Mouse (Mus musculus) lung, postnatal 25 days (tissue): ENCODE results near the gene Sncb.

Experiments used
- DNase-seq: peaks from one replicate; pipeline ENCODE4 v3.0.0; 2022; ENCODE audit warnings: low spot score

Sncb gene

GRCm38 (mm10) chr13:54748721-54749060 lies 17.7 kb downstream of the Sncb start:
- DNase-seq: no peak

- DNase-seq: no peak
These were observed 18.2 kb downstream of the Sncb start for GRCm38 (mm10) chr13:54748190-54748589.

DNA sequence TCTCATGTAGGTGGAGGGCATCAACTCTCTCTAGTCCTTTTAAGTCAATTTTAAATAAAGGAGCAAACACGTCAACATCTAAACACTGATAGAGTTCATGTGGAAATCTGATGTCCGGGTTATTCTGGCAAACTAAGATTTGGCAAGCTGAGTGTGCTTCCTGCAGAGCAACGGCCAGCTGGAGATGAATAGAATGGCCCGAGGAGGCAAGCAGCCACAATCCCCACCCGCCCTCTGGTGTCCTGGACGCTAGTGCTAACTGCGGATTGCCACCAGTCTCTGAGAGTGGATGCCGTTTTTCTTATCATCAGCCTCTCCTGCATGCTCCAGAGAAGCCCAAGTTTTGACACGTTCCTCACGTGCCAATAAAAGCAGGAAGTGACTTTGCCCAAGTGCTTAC lies 19.5 kb downstream of the Sncb start:
- DNase-seq: no peak

DNA sequence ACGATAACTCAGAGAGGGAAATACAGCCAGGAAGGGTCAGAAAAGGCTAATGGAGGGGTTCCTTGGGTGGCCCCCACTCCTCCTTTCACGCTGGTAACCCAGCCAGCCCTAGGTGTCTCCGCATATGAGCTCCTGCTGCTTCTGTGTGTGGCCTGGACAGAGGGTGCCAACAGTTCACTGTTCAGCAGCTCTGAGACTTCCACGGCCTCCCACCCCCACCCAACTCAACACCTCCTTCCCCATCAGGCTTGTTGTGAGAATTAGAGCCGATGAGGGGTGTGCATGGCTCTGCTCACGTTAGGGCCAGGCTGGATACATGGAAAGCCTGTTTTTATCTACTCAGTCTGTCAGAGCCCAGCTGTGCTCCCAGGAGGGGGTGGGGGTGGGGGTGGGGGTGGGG lies 20.3 kb downstream of the Sncb start:
- no peak for DNase-seq

GRCm38 (mm10) chr13:54738213-54738601 lies 28.2 kb downstream of the Sncb start:
- DNase-seq: no peak

DNA sequence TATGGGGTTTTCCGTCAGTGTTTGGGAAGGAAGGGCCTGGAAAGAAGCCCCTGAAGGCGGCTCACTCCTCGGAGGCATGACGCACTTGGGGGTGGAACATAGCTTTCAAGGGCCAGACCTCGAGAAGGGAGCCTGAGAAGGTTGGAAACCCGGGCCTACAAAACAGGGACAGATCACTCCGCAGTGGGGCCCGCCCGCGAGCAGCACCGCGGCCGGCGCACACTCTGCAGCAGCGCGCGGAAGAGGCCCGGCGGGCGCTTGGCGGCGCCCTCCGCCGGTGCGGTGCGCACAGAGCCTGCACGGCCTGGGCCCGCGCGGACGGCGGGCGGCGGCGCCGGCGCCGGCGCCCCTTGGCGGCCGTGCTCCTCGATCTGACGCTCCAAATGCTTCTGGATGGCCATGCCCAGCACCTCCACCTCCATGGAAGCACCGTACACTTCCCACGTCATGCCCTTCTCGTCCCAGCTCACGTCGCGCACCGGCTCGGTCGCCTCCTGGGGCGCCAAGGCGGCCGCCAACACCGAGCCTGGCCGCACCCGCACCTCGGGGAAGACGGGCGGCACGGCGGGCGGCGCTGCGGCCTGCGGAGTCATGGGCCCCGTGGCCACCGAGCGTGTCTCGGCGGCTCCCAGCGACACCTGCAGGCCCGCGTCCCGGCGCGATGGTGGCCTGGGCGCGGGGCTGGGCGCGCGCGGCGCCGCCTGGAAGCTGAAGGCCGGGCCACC lies 28.7 kb downstream of the Sncb start:
- DNase-seq: no peak

DNA sequence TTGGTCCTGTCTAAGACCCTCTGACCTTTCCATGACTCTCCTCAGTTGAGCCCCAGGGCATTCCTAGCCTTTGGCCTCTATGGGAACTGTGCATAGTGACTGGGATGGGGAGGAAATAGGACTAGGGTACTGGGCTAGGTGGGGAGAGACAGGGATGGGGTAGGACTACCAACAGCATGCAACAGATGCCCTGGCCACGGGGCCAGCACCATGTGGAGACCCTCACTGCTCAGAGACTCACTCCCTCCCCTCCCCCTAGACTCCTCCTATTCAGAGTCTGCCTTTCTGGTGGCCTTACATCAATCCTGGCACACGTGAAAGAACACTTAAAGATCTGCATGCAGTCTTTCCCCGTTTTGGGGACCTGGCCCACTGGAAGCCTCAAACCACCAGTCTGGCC lies 29.5 kb downstream of the Sncb start:
- no peak for DNase-seq

DNA sequence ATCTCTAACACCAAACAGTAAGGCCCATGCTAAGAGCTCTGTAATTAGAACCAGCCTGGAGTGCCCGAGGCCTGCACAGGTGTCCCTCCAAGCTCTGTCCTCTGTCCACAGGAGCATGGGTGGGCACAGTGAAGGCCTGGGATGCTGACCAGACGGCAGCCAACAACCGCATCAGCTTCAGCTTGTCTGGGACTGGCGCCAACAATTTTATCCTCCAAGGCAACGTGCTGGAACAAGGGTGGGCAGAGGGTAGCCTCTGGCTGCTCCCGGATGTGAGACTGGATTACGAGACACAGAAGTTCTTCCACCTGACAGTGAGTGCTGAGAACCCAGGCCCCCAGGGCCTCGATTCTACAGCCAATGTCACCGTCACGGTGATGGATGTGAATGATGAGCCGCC lies 40.3 kb downstream of the Sncb start:
- DNase-seq: no peak

DNA sequence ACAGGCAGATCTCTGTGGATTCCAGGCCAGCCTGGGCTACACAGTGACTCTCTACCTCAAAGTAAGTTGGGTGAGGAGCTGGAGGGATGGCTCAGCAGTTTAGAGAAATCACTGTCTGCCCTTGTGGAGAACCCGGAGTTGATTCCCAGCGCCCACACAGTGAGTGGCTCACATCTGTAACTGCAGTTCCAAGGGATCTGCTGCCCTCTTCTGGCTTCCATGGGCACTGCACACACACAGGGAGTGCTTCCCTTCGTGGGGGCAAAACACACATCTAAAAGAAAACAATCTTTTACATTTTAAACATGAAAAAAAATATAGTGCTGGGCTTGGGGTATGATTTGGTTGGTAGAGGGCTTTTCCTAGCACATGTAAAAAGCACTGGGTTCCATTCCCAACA lies 43.3 kb downstream of the Sncb start:
- DNase-seq: no peak

DNA sequence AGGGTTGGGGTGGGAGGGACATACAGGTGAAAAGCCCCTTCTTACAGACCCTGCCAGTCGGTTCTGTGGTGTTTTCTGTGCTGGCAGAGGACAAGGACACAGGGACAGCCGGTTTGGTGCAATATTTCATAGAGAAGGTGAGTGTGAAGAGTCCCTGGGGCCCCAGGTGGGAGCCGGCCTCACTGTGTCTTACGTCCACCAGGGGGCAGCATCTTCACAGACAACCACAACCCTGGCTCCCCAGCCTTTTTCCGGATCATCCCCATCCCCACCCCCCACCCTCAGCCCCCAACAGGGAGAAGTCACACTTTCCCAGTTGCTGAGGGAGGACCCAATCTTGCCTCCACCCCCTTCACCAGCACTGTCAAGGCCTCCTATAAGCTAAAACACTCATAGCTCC lies 49.5 kb downstream of the Sncb start:
- DNase-seq: no peak

DNA sequence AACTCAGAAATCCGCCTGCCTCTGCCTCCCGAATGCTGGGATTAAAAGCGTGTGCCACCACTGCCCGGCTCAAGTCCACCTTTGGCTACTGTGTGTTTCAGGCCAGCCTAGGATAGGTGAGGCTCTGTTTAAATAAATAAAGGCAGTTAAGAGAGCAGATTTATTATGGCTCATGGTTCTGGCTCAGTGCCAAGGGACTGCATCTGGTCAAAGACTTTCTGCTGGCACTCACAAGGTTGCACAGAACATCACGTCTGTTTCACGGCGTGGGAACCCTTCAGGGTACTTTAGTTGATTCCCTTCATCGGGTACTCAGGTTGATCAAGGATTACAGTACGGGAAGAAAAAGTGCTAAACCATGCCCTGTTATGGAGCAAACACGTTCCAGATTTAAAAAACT lies 51.4 kb downstream of the Sncb start:
- no peak for DNase-seq

GRCm38 (mm10) chr13:54714393-54714792 lies 52.0 kb downstream of the Sncb start:
- DNase-seq: no peak

DNA sequence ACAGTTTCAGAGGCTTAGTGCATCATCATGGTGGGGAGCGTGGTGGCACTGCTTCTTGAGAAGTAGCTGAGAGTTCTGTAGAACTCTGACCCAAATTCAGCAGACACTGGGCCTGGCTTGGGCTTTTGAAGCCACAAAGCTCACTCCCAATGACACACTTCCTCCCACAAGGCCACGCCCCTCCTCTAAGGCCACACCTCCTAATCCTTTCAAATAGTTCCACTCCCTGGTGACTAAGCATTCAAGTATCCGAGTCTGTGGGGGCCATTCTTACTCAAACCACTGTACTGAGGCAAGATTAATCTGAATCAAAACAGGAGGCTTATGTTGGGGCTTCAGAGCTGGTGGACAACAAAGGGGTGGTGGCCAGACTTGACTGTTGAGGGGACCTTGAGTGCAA lies 55.5 kb downstream of the Sncb start:
- no peak for DNase-seq
